Mouse (Mus musculus) neural tube, embryonic 12.5 days (tissue): Measurements from ENCODE around the gene Olfr15. TPM values are rescaled to one million over a fixed set of nuclear protein-coding genes. Genes with fewer than 3 reads are reported as not detected.
A peak's percentile ranks its signal among the peaks of the same experiment; 100 is the strongest.

Experiments
- ATAC-seq: fragments of 200-750 bp; cut with Nextera tagmentation; 2 replicates; pipeline ENCODE4 v1.8.0; 2017; ENCODE audit warnings: low read depth, mild to moderate bottlenecking, moderate TSS enrichment, moderate library complexity; ENCODE audit not compliant: low FRiP score
- H3K27ac ChIP-seq: fragments of 300-500 bp; sonication (generic); 2 replicates; pipeline ENCODE4 v1.5.1; 2016
- H3K27me3 ChIP-seq: fragments of 300-500 bp; sonication (generic); replicated peaks from 2 replicates; pipeline ENCODE4 v1.6.1; 2016; ENCODE audit warnings: mild to moderate bottlenecking
- H3K36me3 ChIP-seq: fragments of 300-500 bp; sonication (generic); 2 replicates; pipeline ENCODE4 v1.6.1; 2016; ENCODE audit warnings: mild to moderate bottlenecking
- H3K4me1 ChIP-seq: fragments of 300-500 bp; sonication (generic); 2 replicates; pipeline ENCODE4 v1.6.1; 2016
- H3K4me2 ChIP-seq: fragments of 300-500 bp; sonication (generic); replicated peaks from 2 replicates; pipeline ENCODE4 v1.6.1; 2016; ENCODE audit warnings: mild to moderate bottlenecking
- H3K4me3 ChIP-seq: fragments of 300-500 bp; sonication (generic); 2 replicates; pipeline ENCODE4 v1.5.1; 2016
- H3K9ac ChIP-seq: fragments of 300-500 bp; sonication (generic); 2 replicates; pipeline ENCODE4 v1.6.1; 2016; ENCODE audit warnings: mild to moderate bottlenecking
- H3K9me3 ChIP-seq: fragments of 300-500 bp; sonication (generic); 2 replicates; pipeline ENCODE4 v1.6.1; 2016; ENCODE audit warnings: mild to moderate bottlenecking
- WGBS: fragments of 180-500 bp; shearing (Covaris S2); methylation state at CpG from one replicate; pipeline ENCODE4 v1.1.7; 2016; 5-methylcytosine and 5-hydroxymethylcytosine counted together
- polyA plus RNA-seq: library from polyadenylated mRNA; unstranded; fragments of >200 nt; fragmentation: Nextera tagmentation; extraction: Ambion mirVana; gene quantifications from 2 replicates; pipeline ENCODE4 v1.2.1, GENCODE M21; 2016

Olfr15 gene
- polyA plus RNA-seq, 1 experiment from 2014 or later: not detected

GRCm38 (mm10) chr16:3884201-3885064 lies 53.8 kb downstream of the Olfr15 start, which contains the start of the genes Zfp597 and Gm20695:
Gene Zfp597, minus strand, starts transcription at chr16:3884561.
Gene Gm20695, plus strand, starts transcription at chr16:3884648.
- peak within 1 kb of the TSS; percentile 86 for H3K4me3 ChIP-seq
- peak within 1 kb of the TSS; percentile 72 for H3K4me2 ChIP-seq
- H3K27me3 ChIP-seq: no peaks in the 10 kb centered on the region
- H3K36me3 ChIP-seq: peaks cover 1% of the 10 kb centered on the region; the same call in 1 of the 2 replicates
- H3K9ac ChIP-seq: peak within 1 kb of the TSS; percentile 87
- under 1% methylated on average over 88 of the region's 88 CpGs for WGBS
- H3K9me3 ChIP-seq: no peaks in the 10 kb centered on the region
- H3K4me1 ChIP-seq: peaks cover 8% of the 10 kb centered on the region
- peak within 1 kb of the TSS; percentile 75 for H3K27ac ChIP-seq
- peak; percentile 99 for ATAC-seq

DNA sequence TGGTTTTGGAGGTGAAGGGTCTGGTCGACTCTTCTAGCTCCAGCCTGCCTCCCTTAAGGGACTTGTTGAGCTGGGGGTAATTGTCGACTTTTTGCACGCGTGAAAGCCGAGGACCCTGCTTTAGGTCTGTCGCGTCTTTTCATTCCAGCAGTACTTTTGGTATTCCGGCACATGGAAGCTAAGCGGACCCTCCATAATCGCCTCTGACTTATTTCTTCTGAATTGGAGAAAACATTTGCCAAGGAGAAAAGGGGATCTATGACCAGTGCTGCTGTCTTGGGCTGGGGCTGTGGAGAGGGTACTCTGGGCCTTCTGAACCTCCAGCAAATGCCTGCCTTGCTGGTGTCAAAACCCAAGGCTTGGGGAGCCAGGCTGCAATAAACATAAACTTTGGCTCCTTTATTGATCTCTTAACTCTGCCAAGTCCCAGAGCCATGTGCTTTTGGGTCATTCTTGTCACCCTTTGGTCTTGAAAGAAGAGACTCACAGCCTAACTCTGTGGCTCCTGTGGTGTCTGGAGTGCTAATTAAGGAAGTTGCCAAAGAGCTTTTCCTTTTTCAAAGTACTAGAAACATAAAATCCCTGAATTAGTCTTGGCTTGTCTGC lies 54.5 kb downstream of the Olfr15 start:
- ATAC-seq: peak; percentile 34
- WGBS: 4% methylated on average over 10 of the region's 10 CpGs
- H3K9me3 ChIP-seq: no peaks in the 10 kb centered on the region
- H3K27me3 ChIP-seq: no peaks in the 10 kb centered on the region
- peak overlapping the region; percentile 75; the same call in 1 of the 2 replicates for H3K27ac ChIP-seq
- peak overlapping the region; percentile 86 for H3K4me3 ChIP-seq
- H3K4me1 ChIP-seq: peaks cover 8% of the 10 kb centered on the region
- H3K4me2 ChIP-seq: peak overlapping the region; percentile 72
- H3K9ac ChIP-seq: peak overlapping the region; percentile 87
- no peaks in the 10 kb centered on the region for H3K36me3 ChIP-seq

DNA sequence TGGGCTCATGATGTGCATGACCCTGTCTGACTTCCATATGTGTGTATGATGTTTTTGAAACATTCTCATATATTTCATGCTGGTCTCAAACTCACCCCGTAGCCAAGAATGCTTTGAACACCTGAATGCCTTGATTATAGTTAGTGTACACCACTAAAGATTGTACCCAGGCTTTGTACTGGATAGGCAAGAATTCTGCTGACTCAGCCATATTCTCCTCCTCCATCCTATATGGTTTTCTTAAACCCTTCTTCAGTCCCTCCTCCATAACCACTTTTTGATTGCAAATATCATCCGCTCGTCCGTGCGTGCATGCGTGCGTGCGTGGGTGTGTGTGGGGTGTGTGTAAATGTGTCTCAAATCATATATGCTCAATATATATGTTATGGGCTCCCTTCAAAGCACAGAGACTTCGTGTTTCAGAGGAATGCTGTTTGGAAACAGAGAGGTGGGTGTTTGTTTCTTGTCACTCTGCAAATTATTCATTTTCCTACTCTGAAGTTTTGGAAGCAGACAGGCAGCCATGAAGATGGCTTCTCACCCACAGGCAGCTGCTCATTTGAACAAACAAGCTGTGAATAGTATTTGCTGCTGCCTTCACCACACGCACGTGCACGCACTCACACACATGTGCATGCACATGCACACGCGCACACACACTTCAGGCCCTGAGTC lies 61.1 kb downstream of the Olfr15 start:
- no peak for ATAC-seq
- Histone ChIP-seq H3K4me2 (no peak overlapping the region), H3K4me1 (no peaks in the 10 kb centered on the region), H3K9me3 (no peaks in the 10 kb centered on the region), H3K27ac (no peak overlapping the region), H3K27me3 (no peaks in the 10 kb centered on the region), H3K9ac (no peak overlapping the region), H3K4me3 (no peak overlapping the region), H3K36me3 (peaks cover 8% of the 10 kb centered on the region; the same call in 1 of the 2 replicates)
- 96% methylated on average over 14 of the region's 14 CpGs for WGBS

DNA sequence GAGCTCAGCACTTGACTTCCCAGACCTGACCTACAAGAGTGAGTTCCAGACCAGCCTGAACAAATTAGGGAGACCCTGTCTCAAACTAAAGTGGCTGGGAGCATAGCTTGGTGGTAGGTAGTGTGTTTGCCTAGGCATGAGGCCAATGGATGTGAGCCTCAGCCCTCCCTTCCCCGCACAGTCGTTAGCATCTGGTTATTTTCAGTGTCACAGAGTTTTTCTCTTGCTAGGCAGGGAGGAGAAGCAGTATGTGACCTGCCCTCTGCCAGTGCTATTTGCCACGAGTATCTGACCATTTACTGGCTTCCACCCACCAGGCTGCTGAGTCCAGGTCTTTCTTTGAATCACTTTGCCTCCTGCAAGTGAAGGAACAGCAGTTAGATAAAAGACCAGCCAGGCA lies 63.1 kb downstream of the Olfr15 start:
- H3K9me3 ChIP-seq: no peaks in the 10 kb centered on the region
- ATAC-seq: no peak
- no peak overlapping the region for H3K4me2 ChIP-seq
- 83% methylated on average over 3 of the region's 3 CpGs for WGBS
- H3K9ac ChIP-seq: no peak overlapping the region
- H3K27me3 ChIP-seq: no peaks in the 10 kb centered on the region
- no peaks in the 10 kb centered on the region for H3K4me1 ChIP-seq
- H3K36me3 ChIP-seq: peaks cover 25% of the 10 kb centered on the region
- H3K4me3 ChIP-seq: no peak overlapping the region
- H3K27ac ChIP-seq: no peak overlapping the region

Other genes with a start within 250 kb of the Olfr15 start
- not detected in 2 replicates for gene Olfr161, start 239.8 kb upstream of the Olfr15 start, polyA plus RNA-seq
- not detected in 2 replicates for gene Mefv, start 112.8 kb upstream of the Olfr15 start, polyA plus RNA-seq
- gene Zfp263, start 86.8 kb upstream of the Olfr15 start, polyA plus RNA-seq: 51.9 and 54.7 TPM in 2 replicates
- gene Zfp174, start 16.4 kb downstream of the Olfr15 start, polyA plus RNA-seq: 1.6 and 2.0 TPM in 2 replicates
- gene Naa60, start 41.5 kb downstream of the Olfr15 start, polyA plus RNA-seq: 61.3 and 68.9 TPM in 2 replicates
- 9.5 and 10.1 TPM in 2 replicates for gene Zfp597, start 53.7 kb downstream of the Olfr15 start, polyA plus RNA-seq
- 3.7 and 4.4 TPM in 2 replicates for gene Gm20695, start 53.8 kb downstream of the Olfr15 start, polyA plus RNA-seq
- 6.3 and 7.9 TPM in 2 replicates for gene 1700037C18Rik, start 77.8 kb downstream of the Olfr15 start, polyA plus RNA-seq
- 23.8 TPM in 2 replicates for gene Cluap1, start 77.9 kb downstream of the Olfr15 start, polyA plus RNA-seq
- 0.82 and 1.4 TPM in 2 replicates for gene Nlrc3, start 145.8 kb downstream of the Olfr15 start, polyA plus RNA-seq
- gene Slx4, start 172.9 kb downstream of the Olfr15 start, polyA plus RNA-seq: 23.3 and 30.4 TPM in 2 replicates
- gene Dnase1, start 206.1 kb downstream of the Olfr15 start, polyA plus RNA-seq: 5.7 and 6.8 TPM in 2 replicates
- gene Trap1, start 246.9 kb downstream of the Olfr15 start, polyA plus RNA-seq: 61.2 and 62.3 TPM in 2 replicates